Mouse (Mus musculus) Muller cell, postnatal 12 days (primary cell): ENCODE results near the gene Itgam.
A peak's percentile ranks its signal among the peaks of the same experiment; 100 is the strongest.

Source experiments
- DNase-seq: peaks from one replicate; pipeline ENCODE4 v3.0.0-alpha.2; 2015; ENCODE audit errors: inconsistent ontology term

The Itgam gene

DNA sequence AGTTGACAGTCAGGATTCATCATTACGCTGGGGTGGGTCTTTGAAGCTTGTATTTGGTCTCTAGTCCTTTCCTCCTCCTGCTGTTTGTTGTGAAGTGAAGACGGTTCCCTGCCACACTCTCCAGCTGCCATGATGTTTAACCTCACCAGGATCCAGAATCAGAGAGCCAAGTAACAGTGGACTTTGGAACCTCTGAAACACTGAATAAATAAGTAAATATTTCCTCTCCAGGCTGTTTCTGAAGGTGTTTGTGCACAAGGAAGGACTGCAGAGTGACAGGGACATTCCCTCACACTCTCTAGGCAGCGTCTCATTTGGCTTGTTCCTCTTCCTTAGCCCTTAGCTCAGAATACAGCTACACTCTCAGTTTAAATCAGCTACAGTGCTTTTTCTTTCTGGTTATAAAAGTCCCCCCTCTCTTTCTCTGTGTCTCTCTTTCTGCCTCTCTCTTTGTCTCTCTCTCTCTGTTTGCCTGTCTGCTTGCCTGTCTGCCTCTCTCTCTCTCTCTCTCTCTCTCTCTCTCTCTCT, 5.5 kb upstream of the Itgam start:
- DNase-seq: no peak

DNA sequence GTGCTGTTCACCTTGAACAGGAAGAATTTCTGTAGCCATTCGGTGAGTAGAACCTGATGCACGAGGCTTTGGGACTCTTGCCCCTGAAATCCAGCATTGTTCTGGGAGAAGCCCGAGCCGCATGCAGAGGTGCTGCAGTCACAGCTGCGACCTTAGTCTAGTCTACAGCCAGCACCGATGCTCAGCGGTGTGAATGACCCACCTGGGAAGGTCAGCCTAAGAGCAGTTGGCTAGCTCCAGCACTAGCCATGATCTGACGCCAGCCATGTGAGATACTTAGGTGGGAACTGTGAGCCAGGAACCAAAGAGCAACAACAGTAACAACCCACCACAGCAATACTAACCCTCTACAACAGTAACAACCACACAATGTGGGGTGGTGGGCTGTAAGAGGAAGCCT, 4.6 kb upstream of the Itgam start:
- DNase-seq: no peak

DNA sequence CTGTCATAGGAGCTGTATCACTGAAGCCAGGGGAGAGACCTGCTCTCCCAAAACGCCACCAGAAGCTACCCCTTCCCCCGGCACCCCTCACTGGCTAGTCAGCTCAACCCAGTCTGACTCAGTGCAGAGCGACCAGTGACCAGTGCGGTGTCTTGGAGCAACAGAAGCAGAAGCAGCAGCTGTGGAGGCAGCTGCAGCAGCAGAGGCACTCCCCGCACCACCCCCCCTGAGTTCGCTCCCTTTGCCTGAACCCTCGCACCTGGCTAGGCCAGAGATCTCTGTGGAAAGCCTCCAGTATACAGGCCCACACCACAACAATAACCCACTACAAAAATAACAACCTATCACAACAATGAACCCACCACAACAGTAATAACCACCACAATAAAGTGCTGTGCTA, 3.9 kb upstream of the Itgam start:
- DNase-seq: no peak

DNA sequence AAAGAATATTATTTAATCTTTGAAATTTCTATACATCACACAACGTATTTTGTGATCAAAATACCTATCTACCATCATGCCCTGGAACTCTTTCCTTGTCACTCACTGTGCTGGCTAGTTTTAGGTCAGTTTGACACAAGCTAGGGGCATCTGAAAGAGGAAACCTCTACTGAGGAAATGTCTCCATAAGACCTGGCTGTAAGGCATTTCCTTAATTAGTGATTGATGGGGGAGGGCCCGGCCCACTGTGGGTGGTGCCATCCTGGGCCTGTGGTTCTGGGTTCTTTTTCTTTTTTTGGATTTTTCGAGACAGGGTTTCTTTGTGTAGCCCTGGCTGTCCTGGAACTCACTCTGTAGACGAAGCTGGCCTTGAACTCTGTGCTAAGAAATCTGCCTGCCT, 3.3 kb upstream of the Itgam start:
- DNase-seq: no peak

DNA sequence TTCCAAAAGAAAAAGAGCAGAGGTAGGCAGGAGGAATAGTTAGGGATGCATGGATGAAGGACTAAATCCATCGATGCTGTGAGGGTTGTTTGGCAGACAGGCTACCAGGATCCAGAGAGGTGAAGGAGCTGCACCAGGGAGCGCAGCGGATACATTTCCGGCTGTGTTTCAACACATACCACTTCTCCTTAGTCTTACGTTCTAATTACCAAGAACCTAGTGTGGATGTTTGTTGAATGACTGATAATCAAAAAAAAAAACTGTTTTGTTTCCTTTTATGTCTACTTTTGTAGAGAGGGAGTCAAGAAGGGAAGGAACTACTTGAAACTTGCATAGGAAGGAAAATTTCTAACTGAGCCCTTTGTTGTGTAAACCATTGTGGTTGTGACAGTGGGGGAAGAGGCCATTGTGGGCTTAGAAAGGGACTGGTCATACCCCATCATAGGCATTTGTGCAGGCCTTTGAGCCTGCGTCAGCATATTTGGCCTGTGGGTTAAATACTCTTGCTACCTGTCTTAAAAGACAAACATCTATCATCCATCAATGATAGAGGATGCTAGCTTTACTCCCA, 856 bp downstream of the Itgam start:
- DNase-seq: no peak

DNA sequence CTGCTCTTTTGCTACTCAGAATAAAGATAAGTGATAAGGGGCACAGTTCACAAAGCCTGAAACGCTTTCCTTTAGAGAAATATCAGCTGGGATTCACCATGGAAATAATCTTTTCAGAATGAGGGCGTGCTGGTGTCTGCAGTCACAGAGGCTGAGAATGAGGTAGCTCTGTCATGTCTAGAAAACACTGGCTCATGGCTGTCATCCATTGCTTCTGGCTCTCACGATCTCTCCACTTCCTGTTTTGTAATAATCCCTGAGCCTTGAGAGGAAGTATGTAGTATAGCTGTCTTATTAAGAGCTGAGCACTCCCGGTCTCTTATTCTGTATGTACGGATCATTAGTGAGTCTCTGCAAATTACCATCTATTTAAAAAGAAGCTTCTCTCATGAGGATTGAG, 3.1 kb downstream of the Itgam start:
- peak; percentile 3 for DNase-seq

DNA sequence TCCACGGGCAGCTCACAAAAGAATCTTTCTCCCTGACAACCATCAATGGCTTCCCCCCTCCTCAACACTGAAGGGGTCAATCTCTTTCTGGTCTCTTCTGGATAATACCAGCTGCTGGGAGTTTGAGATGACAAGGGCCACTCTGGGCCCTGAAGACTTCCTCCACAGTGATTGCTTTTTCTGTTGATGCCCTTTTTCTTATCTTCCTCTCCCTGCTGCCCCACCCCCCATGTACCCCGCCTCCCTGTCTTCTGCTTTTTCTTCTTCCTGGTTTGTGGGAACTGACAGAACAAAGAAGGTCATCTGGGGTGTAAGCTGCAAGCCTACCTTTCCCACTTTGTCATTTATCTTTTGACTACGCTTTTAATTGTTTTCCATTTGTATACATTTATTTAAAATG, 5.4 kb downstream of the Itgam start:
- DNase-seq: no peak

DNA sequence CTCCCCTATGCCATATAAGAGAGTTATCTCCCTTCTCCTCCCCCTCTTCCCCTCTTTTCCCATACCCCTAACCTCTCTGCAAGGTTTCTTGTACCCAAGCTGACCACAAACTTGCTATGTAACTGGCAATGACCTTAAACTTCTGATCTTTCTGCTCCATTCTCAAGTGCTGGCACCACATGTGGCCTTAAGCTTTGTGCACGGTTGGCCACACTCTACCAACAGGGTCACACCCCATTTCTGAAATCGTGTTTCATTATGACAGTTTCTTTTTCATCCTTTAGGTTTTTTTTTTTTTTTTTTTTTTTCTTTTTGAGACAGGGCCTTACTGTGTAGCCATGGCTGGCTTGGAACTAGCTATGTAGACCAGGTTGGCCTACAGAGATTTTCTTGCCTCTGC, 7.4 kb downstream of the Itgam start:
- DNase-seq: no peak

DNA sequence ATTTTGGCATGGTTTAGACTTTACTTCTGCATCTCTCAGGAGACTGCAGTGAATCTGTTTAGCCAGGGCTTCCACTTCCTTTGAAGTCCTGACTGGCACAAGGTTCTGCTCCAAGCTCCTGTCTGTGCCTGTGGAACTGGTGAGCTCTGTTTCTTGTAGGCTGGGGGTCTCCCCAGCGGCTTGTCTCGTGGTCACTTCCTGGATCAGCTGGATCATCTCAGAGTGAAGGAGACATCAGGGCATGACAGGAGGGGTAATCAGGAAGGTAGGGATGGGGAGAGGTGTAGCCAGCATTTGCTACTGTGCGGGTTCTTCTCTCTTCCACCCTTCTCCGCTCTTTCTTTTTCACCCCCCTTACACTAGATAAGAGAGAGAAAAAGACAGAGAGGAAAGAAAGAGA, 9.4 kb downstream of the Itgam start:
- no peak for DNase-seq

DNA sequence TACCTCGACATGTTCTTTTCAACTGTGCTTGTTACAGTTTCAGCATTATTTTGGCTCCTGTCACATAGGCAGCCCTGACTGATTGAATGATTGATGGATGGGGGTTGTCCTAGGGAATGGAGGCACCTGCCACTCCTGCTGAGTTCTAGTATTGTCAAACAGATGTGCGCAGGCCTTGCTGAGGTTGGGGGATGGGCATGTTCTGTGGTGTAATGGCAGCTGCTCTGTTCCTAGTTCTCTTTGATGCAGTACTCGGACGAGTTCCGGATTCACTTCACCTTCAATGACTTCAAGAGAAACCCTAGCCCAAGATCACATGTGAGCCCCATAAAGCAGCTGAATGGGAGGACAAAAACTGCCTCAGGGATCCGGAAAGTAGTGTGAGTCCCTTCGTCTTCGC, 17.6 kb downstream of the Itgam start:
- no peak for DNase-seq

DNA sequence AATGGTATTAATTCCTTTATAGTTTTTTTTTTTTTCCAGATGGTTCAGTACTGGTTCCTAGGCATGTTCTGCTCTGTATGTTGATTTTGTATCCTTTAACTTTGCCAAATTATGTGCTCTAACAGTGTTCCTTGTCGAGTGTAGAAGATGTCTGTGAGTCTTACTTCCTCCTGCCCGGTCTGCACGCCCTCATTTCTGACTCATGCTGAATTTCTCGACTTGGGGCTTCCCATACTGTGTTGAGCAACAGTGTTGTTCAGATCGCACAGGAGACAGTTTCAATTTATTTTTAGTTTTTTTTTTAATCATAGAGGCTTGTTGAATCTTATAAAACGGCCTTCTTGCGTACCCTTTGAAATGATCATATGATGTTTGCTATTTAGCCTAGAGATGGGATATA, 26.7 kb downstream of the Itgam start:
- no peak for DNase-seq

DNA sequence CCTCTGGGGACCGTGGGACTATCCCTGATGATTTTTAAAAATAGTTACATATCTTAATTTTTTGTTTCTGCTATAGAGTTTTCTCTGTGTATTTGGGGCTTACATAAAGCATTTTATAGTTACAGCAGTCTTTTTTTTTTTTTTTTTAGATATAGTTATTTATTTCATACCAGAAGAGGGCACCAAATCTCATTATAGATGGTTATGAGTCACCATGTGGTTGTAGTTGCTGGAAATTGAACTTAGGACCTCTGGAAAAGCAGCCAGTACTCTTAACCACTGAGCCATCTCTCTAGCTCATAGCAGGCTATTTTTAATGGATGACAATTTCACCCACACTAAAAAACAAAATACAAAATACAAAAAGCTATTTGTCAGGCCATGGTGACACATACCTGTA, 35.7 kb downstream of the Itgam start:
- DNase-seq: no peak

DNA sequence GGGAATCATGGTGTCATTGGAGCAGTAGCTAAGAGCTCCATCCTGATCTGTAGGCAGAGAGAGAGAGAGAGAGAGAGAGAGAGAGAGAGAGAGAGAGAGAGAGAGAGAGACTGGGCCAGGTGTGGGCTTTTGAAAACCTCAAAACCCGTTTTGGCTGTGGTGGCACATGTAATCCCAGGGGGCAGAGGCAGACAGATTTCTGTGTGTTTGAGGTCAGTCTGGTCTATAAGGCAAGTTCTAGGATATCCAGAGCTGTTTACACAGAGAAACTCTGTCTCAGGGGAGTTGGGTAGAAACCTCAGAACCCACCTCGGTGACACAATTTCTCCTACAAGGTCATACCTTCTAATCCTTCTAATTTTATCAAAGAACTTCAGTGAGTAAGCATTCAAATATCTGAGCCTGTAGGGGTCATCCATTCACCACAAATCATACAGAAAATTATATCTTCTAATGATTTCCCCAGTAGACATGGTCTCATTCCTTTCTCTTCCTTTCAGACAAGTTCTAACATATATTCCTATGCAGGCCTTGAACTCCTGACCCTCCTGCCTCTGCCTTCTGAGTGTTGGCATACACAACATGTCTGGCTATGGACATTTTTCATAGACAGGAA, 38.4 kb downstream of the Itgam start:
- no peak for DNase-seq

DNA sequence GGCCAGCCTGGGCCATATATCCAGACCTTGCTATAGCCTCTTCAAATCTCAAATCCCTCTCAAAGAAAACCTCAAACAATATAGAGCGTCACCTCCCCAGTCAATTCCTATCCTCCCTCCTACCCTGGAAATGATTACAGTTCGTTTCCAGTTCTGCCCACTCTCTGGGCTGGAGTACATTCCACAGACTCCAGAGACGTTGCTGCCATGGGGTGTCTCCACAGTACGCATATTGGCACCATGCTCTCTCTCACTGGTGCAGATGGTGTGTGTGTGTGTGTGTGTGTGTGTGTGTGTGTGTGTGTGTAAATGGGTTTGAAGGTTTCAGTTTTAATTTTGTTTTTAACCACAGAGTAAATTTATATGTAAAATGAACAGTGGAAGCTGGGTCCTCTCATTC, 42.8 kb downstream of the Itgam start:
- DNase-seq: no peak

DNA sequence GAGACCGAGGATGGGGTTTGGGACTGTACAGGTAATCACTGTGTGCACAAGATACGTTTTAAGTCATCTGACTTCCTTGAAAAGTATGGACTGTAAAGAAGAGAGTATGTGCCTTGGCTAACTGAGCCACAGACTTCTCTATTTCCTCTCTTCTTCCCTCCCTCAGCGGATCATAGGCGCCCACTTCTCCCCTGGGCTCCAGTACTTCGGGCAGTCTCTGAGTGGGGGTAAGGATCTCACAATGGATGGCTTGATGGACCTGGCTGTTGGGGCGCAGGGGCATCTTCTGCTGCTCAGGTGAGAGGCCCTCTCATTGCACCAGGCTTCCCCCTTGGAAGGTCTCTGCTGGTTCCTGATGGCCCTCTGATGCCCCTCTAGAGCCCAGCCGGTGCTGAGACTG, 45.0 kb downstream of the Itgam start:
- DNase-seq: no peak

DNA sequence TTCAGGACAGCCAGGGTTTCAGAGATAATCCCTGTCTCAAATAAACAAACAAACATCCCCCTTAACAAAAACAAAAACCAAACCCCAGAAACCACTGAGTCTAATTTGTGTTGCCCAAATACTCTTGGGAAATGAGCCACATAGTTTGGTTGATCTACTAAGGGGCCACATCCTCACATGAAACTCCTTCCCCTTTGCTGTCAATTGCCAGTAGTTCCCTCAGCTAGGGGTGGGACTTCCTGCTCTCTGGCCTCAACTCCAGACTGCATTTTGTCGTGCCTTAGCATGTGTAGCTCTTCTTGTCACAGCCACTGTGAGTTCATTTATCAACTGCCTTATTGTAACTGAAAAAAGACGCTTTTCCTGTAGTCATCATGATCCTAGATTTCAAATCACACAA, 47.9 kb downstream of the Itgam start:
- no peak for DNase-seq

DNA sequence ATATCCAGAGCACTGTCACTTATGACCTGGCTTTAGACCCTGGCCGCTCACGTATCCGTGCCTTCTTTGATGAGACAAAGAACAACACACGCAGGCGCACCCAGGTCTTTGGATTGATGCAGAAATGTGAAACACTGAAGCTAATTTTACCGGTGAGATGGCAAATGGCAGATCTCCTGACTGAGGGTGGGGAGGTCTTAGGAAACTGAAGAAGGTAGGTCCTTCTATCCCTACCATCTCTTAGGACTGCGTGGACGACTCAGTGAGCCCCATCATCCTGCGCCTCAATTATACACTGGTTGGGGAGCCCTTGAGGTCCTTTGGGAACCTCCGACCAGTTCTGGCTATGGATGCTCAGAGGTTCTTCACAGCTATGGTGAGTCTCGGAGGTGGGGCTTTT, 49.7 kb downstream of the Itgam start:
- no peak for DNase-seq

DNA sequence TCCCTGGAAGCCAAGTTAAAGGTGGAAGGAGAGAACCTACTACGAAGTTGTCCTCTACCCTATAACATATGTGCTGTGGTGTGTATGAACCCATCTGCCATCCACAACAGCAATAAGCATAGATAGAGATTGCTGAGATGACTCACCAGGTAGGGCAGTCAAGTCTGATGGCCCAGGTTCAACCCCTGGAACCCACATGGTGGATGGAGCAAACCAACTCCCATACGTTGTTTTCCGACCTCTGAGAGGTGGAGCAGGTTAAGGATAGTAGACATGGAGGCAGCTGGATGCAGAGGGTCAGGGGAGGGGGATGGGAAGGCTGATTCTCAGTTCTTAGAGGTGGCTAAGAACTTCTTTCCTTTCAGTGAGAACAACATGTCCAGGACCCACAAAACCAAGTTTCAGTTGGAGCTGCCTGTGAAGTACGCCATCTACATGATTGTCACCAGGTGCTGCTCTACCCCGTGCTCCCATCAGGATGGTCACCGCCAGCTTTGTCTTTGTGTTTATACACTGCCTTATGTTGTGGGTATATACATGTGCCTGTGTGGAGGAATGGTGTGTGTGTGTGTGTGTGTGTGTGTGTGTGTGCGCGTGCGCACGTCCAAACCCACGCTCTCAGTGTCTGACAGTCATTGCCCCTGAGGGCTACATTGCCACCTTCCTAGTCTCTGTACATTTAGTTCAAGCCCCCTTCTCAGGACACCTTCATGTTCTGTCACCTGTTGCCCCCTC, 52.1 kb downstream of the Itgam start:
- DNase-seq: no peak

DNA sequence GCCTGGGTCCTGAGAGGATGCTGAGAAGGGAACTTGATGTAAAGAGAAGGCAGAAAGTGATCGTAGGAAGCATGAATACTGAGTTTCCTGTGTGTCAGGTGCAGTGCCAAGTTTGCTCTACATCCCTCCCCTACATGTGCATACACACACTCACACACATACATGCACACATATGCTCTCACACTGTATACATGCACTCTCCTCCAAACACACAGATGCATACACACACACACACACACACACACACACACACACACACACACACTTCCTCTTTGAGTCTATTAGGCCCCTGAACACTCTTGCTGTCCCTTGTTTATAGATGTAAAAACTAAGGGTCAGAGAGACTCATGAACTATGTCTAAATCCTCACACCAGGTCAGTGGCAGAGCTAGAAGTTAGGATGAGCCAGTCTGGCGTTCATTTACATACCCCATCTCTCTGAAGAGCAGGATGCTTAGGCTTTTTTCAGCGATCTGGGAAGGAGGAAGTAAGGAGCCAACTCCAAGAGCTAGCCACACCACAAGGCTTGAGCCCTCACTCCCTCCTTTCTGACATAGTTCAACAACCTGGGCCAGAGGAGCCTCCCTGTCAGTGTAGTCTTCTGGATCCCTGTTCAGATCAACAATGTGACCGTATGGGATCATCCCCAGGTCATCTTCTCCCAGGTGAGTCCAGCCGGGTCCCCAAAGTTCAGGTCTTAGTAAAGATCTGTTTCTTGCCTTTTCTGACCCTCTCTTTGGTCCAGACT, 52.9 kb downstream of the Itgam start:
- DNase-seq: no peak

DNA sequence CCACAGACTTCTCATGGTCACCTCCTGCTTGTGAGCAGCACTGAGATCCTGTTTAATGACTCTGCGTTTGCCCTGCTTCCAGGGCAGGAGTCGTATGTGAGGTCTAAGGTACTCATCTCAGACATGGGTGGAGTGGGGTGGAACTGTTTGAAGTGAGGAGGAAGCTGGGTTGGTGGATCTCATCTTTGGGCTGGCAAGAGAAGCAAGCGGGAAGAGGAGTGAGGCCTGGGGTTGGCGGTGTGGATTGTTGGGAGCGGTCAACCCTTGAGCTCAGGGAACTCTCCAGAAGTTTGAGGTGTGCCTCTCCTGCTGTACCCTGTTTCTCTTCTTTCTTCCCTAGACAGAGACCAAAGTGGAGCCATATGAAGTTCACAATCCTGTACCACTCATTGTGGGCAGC, 54.0 kb downstream of the Itgam start:
- DNase-seq: no peak

DNA sequence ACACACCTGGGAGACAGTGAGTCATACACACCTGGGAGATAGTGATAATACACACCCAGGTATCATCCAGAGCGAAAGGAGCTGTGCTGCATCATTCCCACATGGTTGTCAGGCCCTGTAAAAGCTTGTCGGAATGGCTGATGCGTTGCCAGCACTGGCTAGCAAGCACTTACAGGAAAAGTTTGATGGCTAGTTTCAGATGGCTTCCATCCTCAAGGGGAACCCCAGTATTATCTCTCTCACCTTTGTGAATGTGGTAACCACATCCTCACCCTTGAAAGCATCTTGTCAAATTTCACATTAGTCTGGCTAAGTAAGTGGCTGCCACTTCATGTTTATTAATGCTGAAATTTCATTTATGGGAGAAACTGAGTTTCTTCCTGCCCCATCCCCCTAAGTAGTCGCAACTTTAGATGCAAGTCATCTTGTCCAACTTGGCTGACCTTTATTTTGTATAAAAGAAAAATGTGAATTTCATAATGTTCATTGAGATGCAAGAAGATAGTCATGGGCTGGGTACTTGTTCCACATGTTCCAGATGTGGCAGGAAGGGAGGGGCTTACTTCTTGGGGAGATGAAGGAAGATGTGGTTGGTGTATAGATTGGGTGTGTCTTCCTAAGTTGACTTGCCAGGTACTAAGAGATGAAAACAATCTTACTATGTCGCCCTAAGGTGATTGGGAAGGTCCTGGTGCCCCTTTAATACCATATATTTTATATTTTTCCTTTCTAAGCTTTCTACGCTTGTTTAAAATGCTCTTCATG, 57.5 kb downstream of the Itgam start:
- DNase-seq: no peak
